Mouse (Mus musculus): ENCODE results near the gene Smyd3.

Gene Smyd3

DNA sequence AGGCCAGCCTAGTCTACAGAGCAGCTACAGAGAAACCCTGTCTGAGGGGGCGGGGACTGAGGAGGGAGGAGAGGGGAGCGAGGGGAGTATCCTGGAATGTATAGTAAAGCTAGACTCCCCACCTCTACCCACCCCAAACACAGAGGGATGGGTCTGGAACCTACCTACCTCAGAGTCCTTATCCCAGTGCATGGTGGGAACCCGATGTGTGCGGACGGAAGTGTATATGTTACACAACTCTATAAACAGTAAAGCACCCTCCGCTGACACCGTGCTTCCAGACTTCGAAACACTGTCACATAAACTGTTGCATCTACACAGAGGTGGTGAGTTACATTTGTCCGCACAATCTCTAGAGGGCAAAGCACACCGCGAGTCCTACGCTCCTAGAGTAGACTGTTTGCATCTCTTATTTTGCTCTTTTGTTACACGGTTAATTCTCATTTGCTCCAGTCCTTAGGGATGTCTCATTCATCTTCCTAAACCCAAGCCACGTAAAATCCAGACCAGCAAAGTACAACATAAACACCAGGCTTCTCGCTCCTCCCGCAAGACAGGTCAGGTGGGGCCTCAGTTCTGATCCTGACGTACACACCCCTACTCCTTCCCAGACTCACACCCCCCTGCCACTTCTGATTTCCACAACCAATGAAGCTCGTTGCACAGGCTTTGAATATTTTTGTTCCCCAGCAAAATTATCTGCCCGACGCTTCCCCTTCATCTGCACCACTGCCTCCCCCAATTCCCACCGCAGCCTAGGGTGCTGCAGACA, 714 bp downstream of the Smyd3 start:
- DNase-seq = peak in 1 of 2 experiments; percentile 9

- DNase-seq = no peak
Measured at GRCm38 (mm10) chr1:179511895-179512294, 5.9 kb downstream of the Smyd3 start.

DNA sequence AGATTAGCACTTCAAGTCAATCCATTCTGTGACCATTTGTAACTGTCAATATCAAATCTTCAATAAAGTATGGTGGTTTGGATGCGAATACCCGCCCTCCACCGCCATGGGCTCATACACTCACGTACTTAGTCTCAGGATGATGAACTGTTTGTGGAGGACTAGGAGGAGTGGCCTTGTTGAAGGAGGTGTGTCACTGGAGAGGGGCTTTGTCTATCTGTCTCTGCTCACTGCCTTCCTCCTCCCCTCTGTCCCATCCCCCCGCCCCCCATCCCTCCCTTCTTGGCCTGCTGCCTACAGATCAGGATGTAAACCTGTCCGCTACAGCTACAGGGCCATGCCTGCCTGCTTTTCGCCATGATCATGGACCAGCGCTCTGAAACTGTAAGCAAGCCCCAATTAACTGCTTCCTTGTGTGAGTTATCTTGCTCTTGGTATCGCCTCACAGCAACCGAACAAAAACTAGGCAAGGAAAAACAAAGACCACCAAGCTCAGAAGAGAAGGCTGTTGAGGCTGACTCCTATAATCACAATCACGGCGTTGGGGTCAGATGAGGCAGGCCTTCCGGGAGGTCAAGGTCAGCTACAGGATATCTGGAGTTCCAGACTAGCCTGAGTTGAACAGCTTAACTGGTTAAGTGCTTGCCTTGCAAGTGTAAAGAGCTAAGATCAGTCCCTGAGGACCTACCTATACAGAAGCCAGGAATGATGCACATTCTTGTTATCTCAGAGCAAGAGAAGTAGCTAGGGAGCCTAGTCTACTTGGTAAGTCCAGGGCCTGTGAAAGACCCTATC, 7.1 kb downstream of the Smyd3 start:
- DNase-seq = no peak

DNA sequence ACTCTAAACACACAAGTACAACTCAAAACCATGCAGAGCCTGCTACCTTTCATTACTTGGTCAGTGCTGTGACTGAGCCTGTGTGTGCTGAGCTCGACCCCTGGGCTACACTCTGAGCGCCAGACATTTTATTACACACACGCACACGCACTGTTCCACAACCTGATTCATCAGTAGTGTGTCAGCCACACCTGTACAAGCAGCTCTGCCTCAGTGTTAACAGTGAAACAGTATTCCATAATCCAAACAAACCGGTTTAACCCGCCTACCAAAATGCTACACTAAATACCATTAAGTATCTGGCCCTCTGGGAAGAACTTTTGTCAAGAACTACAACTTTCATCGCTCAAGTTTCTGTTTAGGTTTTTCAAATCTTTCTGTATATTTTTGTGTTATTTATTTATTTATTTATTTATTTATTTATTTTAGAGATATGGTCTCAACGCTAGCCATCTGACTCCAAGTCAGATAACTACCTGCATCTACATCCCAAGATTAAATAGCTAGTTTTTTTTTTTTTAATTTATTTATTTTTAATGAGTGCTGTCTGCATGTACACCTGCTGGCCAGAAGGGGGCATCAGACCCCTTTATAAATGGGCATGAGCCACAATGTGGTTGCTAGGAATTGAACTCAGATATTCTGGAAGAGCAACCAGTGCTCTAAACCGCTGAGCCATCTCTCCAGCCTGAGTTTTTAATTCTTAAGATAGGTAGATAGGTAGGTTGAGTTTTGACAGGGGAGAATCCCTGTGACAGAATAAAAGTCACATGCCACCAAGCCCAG, 11.1 kb downstream of the Smyd3 start:
- DNase-seq = peak; percentile 29 to 39

GRCm38 (mm10) chr1:179502565-179502964, 15.3 kb downstream of the Smyd3 start:
- DNase-seq = no peak

GRCm38 (mm10) chr1:179499257-179499656, 18.6 kb downstream of the Smyd3 start:
- no peak for DNase-seq

DNA sequence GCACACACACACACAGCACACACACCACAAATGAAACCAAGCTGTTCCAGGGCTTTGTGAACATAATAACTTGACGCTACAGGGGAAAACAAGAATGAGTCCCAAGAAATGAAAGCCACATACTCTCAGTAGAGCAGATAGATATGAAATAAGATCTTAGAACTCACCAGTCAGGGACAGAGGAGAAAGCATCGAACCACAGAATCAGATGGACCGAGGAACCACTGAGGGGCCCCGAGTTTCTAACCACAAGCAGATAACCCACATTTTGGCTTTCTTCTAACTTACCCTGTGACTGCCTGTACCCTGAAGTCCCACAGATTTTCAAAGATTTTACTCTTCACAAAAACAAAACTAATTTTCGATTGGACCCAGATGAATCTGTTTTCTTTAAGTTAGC, 24.9 kb downstream of the Smyd3 start:
- DNase-seq = no peak

DNA sequence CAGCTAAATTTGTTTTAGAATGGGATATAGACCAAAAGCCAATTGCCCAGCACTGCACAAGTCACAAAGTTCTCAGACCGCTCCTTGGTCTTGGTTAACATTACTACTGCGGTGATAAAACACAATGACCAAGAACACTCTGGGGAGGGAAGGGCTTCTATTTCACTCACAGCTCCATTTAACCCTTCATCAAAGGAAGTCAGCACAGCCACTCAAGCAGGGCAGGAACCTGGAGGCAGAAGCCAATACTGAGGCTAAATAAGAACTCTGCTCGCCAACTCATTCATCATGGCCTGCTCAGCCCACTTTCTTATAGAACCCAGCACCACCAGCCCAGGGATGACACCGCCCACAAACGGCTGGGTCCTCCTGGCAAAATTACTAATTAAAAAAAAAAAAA, 29.3 kb downstream of the Smyd3 start:
- DNase-seq = no peak

GRCm38 (mm10) chr1:179487990-179488389, 29.9 kb downstream of the Smyd3 start:
- DNase-seq = no peak

DNA sequence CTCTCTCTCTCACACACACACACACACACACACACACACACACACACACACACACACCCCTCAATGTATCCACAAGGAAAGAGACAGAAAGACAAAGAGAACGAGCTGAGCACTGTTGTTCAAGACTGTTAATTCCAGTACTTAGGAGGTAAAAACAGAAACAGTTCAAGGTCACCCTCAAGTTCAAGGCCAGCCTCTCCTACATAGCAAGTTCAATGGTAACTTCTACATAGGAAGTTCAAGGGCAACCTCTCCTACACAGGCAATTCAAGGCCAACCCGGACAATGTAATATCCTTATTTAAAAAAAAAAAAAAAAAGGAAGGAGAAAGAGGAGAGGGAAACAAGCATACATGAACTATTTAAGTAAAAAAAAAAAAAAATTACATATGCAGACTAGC, 30.6 kb downstream of the Smyd3 start:
- no peak for DNase-seq

DNA sequence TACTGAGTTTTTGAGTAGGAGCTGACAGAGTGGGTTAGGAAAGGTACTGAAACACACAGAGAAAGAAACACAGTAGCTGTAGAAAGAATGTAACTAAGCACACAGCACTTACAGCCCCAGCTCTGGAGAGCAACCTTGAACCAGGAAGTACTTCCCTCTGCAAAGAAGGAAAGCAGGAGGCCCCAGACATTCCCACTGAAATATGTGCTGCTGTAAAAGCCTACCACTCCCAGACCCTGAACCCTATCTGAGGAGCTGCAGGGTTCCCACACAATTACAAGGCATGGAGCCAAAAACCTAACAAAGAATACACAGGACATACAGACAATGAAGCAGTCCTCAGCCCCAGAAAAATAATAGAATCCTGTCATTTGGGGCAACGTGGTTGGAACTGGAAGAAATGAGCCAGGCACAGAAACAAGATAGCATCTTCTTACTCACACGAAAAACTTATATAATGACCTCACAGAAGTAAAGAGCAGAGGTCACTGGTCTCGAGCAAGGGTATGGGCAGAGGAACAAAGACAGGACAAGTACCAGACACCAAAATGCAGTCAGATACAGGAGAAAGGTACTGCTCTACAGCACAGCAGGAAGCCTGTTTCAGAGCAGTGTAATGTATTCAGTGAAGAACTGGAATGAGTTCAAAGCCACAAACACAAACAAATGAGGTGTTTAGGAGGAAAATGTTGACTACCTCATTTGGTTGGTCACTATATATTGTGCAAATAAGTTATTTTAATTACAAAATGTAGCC, 31.9 kb downstream of the Smyd3 start:
- DNase-seq = peak in 1 of 2 experiments; percentile 8

DNA sequence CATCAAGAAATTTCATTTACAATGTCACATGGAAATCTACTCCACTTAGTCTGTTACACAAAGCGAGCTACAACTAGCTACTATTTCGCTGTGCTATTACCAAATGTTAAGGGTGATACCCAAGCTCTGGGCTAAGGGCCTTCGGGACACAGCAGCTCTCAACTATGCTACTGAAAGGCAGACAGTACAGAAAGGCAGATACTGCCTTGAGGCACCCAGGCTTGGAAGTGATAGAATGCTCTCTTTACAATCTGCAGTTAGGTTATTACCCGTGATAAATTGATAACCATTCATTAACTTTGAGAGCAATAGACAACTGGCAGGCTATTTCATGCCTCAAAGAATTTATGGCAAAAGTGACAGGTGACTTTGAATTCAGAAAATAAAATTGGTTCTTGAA, 37.0 kb downstream of the Smyd3 start:
- no peak for DNase-seq

GRCm38 (mm10) chr1:179477157-179477902, 40.5 kb downstream of the Smyd3 start:
- peak in 1 of 2 experiments; percentile 67 for DNase-seq

GRCm38 (mm10) chr1:179476461-179477156, 41.2 kb downstream of the Smyd3 start:
- no peak for DNase-seq

DNA sequence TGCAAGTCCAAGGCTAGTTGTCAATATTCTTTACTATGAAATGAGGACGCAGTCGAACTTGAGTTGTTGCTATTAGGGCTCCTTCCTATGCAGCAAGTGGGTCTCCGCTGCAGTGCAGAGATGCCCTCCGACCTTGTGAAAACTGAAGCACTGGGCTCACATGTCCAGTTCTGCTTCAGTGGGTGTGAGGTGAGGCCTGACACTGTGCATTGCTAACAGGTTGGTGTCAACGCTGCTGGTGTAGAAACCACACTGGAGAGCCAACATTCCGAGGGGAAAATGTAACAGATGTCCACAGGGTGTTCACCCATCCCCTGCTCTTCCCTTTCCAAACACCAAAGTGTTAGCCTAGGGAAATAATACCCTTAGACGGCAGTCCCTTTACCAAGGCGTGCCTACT, 43.1 kb downstream of the Smyd3 start:
- no peak for DNase-seq

- no peak for DNase-seq
Measured at GRCm38 (mm10) chr1:179473920-179474643, 43.8 kb downstream of the Smyd3 start.

DNA sequence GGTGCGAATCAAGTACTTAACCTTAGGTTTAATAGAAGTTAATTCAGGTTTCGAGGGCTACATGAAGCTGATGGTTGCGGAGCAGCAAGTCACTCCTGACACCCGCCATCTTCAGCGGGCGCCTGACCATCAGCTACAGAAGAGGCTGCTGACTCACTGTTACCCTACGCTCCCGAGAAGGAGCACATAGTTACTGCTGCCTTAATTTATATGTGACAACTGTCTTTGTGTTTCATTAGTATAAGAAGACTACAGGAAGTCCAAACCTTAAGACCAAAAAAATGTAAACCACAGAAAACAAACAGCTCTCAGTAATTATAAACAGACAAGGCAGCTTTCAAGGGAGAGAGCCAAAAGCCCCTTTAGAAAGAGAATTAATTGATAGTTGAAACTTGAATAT, 49.9 kb downstream of the Smyd3 start:
- no peak for DNase-seq

DNA sequence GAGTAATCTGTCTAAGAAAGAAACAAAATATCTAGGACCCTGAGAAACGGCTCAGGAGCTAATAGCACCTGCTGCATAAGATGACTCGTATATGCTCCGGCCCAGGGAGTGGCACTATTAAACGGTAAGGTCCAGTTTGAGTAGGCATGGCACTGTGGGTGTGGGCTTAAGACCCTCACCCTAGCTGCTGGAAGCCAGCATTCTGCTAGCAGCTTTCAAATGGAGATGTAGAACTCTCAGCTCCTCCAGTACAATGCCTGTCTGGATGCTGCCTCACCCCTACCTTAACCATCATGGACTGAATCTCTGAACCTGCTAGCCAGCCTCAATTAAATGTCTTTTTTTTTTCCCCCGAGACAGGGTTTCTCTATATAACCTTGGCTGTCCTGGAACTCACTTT, 55.5 kb downstream of the Smyd3 start:
- DNase-seq = no peak

- DNase-seq = no peak
Measured at GRCm38 (mm10) chr1:179461019-179461814, 56.6 kb downstream of the Smyd3 start.

GRCm38 (mm10) chr1:179458987-179459368, 58.9 kb downstream of the Smyd3 start:
- peak; percentile 20 to 74 for DNase-seq

Data from lung, postnatal 4 days (tissue).